26 mouse cellular contexts compared by ENCODE assay signal in the genomic region with DNA sequence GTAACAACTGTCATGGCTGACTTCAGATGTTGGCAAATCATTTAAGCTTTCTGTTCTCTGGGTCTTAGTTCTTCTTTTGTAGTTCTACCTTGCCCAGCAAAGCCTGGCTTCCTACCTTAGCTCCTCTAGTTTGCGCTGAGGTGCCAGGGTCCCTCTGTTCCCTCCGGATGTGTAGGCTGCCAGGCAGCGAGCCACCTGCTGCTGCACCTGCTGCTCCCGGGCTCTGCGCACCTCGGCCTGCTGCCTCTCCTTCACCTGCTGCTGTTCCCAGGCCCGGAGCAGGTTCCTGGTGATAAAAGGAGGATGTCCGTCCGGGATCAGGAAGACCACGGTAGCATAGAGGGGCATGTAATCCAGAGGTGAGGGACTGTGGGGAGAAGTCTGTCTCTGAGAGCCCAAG. TPM values are rescaled to one million over a fixed set of nuclear protein-coding genes. Genes with fewer than 3 reads are reported as not detected.
DNase-seq lines count a peak whose midpoint lies in the region; ATAC-seq and TF ChIP-seq lines count a peak whose summit lies in the region.
"Had no signal": no experiment of that assay in that cellular context is flagged by ENCODE, and none has a peak within 500 bp of the region (broad histone marks: within the 10 kb centered on the region; RNA-seq: fewer than 3 reads in every experiment).

No protein-coding gene starts in this region.

- H3K4me1 ChIP-seq in hindbrain, embryonic 12.5 days = peaks cover 13% of the 10 kb centered on the region
- H3K4me1 ChIP-seq in hindbrain, postnatal 0 days (ENCODE audit: insufficient read depth, low read length) = peaks cover 4% of the 10 kb centered on the region; the same call in 1 of the 2 replicates
- peaks cover 14% of the 10 kb centered on the region for H3K4me1 ChIP-seq in midbrain, embryonic 12.5 days
- H3K4me1 ChIP-seq in midbrain, embryonic 14.5 days (ENCODE audit: control insufficient read depth, insufficient read depth, low read length) = peaks cover 13% of the 10 kb centered on the region

- H3K9ac ChIP-seq in hindbrain, embryonic 12.5 days = 0 out of 2 replicates have a peak overlapping the region, but pooled peaks have one; percentile 18
- H3K9ac ChIP-seq in hindbrain, postnatal 0 days (replicated peaks; ENCODE audit: low read length) = no peak overlapping the region
- 0 out of 2 replicates have a peak overlapping the region, but pooled peaks have one; percentile 15 for H3K9ac ChIP-seq in midbrain, embryonic 12.5 days (replicated peaks)
- H3K9ac ChIP-seq in midbrain, embryonic 14.5 days (replicated peaks; ENCODE audit: low read length) = no peak overlapping the region
- H3K9ac ChIP-seq: forebrain, embryonic 15.5 days; liver, postnatal 0 days; neural tube, embryonic 13.5 days had no signal

- H3K27ac ChIP-seq in hindbrain, embryonic 12.5 days = no peak overlapping the region
- no peak overlapping the region for H3K27ac ChIP-seq in hindbrain, postnatal 0 days
- no peak overlapping the region for H3K27ac ChIP-seq in midbrain, embryonic 12.5 days (replicated peaks)
- no peak overlapping the region for H3K27ac ChIP-seq in midbrain, embryonic 14.5 days (replicated peaks; ENCODE audit: low read depth, low read length)
- H3K27ac ChIP-seq: forebrain, embryonic 15.5 days; kidney, postnatal 0 days; midbrain, embryonic 10.5 days; neural tube, embryonic 13.5 days had no signal

- H3K27me3 ChIP-seq in hindbrain, embryonic 12.5 days = no peaks in the 10 kb centered on the region
- H3K27me3 ChIP-seq in hindbrain, postnatal 0 days (ENCODE audit: insufficient read depth, low read length) = no peaks in the 10 kb centered on the region
- H3K27me3 ChIP-seq in midbrain, embryonic 12.5 days = peaks cover 7% of the 10 kb centered on the region; the same call in 1 of the 2 replicates
- no peaks in the 10 kb centered on the region for H3K27me3 ChIP-seq in midbrain, embryonic 14.5 days (ENCODE audit: control insufficient read depth, insufficient read depth, low read length)
- H3K27me3 ChIP-seq: CH12.LX; forebrain, embryonic 15.5 days; neural tube, embryonic 13.5 days had no signal

- H3K4me3 ChIP-seq in hindbrain, embryonic 12.5 days = no peak overlapping the region
- no peak overlapping the region for H3K4me3 ChIP-seq in hindbrain, postnatal 0 days (ENCODE audit: low read length)
- H3K4me3 ChIP-seq in midbrain, embryonic 12.5 days = no peak overlapping the region
- H3K4me3 ChIP-seq in midbrain, embryonic 14.5 days (replicated peaks; ENCODE audit: low read depth, low read length) = no peak overlapping the region
- H3K4me3 ChIP-seq: forebrain, embryonic 15.5 days; midbrain, embryonic 10.5 days; neural tube, embryonic 13.5 days had no signal

- ATAC-seq in hindbrain, embryonic 12.5 days (ENCODE audit: low FRiP score) = no peak
- ATAC-seq in hindbrain, postnatal 0 days = no peak
- no peak for ATAC-seq in midbrain, embryonic 12.5 days (ENCODE audit: low FRiP score, low read depth)
- no peak for ATAC-seq in midbrain, embryonic 14.5 days (ENCODE audit: low FRiP score, low TSS enrichment)
- ATAC-seq in monocyte, adult 5-6 weeks (replicated peaks; ENCODE audit: insufficient number of reproducible peaks, low FRiP score, low TSS enrichment, poor library complexity, severe bottlenecking) = no peak
- no peak for ATAC-seq in activated CD4-positive, CD25-positive, alpha-beta regulatory T cell, adult 4 months
- ATAC-seq: forebrain, embryonic 15.5 days; liver, postnatal 0 days; lung, postnatal 0 days had no signal

- TF ChIP-seq CTCF in hindbrain, postnatal 0 days (IDR thresholded peaks at IDR 0.05; ENCODE audit: low read depth) = no peak

- no peak for DNase-seq in hindbrain, postnatal 0 days (ENCODE audit: low spot score)
- no peak for DNase-seq in midbrain, embryonic 14.5 days
- DNase-seq in cerebellum, adult 9-11 months = peak; percentile 77
- DNase-seq: adrenal gland, adult 8-10 months; B cell, adult 2 months; heart, postnatal 4 days; kidney, adult 18-20 months; left cerebral cortex, postnatal 4 days; liver, postnatal 0 days; right cerebral cortex, postnatal 4 days; thymus, adult 18-20 months; thymus, postnatal 36 days had no signal

- WGBS in hindbrain, embryonic 12.5 days = 55% methylated on average over 10 of the region's 10 CpGs
- WGBS in hindbrain, postnatal 0 days = 54% methylated on average over 10 of the region's 10 CpGs
- WGBS in midbrain, embryonic 12.5 days = 58% methylated on average over 10 of the region's 10 CpGs
- whole genome bisulfite sequencing in midbrain, embryonic 14.5 days = 62% methylated on average over 10 of the region's 10 CpGs

- H3K9me3 ChIP-seq in hindbrain, embryonic 12.5 days (replicated peaks) = no peaks in the 10 kb centered on the region
- H3K9me3 ChIP-seq in hindbrain, postnatal 0 days (ENCODE audit: low read length) = no peaks in the 10 kb centered on the region
- no peaks in the 10 kb centered on the region for H3K9me3 ChIP-seq in midbrain, embryonic 12.5 days
- no peaks in the 10 kb centered on the region for H3K9me3 ChIP-seq in midbrain, embryonic 14.5 days (ENCODE audit: control insufficient read depth, low read length)
- H3K9me3 ChIP-seq: forebrain, embryonic 15.5 days; G1E; midbrain, embryonic 10.5 days; neural tube, embryonic 13.5 days had no signal

- H3K4me2 ChIP-seq in hindbrain, embryonic 12.5 days (replicated peaks) = no peak overlapping the region
- H3K4me2 ChIP-seq in hindbrain, postnatal 0 days (ENCODE audit: low read depth, low read length) = no peak overlapping the region
- no peak overlapping the region for H3K4me2 ChIP-seq in midbrain, embryonic 12.5 days (replicated peaks)
- H3K4me2 ChIP-seq in midbrain, embryonic 14.5 days (ENCODE audit: low read length) = no peak overlapping the region
- H3K4me2 ChIP-seq: forebrain, embryonic 15.5 days; liver, embryonic 11.5 days; neural tube, embryonic 13.5 days had no signal

- no peaks in the 10 kb centered on the region for H3K36me3 ChIP-seq in hindbrain, embryonic 12.5 days
- no peaks in the 10 kb centered on the region for H3K36me3 ChIP-seq in hindbrain, postnatal 0 days (ENCODE audit: insufficient read depth, low read length)
- no peaks in the 10 kb centered on the region for H3K36me3 ChIP-seq in midbrain, embryonic 12.5 days
- no peaks in the 10 kb centered on the region for H3K36me3 ChIP-seq in midbrain, embryonic 14.5 days (ENCODE audit: control insufficient read depth, insufficient read depth, low read length)
- H3K36me3 ChIP-seq: forebrain, embryonic 15.5 days; midbrain, embryonic 10.5 days; neural tube, embryonic 13.5 days had no signal

RNA-seq across cellular contexts. Expression of a gene that starts 5.7 kb away (rescaled TPM):
- polyA plus RNA-seq in hindbrain, embryonic 12.5 days (2016; fragmentation: Nextera tagmentation; extraction: Ambion mirVana) = 106 and 111 TPM in 2 replicates
- total RNA-seq in hindbrain, postnatal 0 days (2014; rRNA removed) = 23.2 and 30.5 TPM in 2 replicates
- polyA plus RNA-seq in hindbrain, postnatal 0 days (2015; fragmentation: Nextera tagmentation; extraction: Ambion mirVana) = 45.0 and 47.4 TPM in 2 replicates
- polyA plus RNA-seq in midbrain, embryonic 12.5 days (2016; fragmentation: Nextera tagmentation; extraction: Ambion mirVana) = 115 and 118 TPM in 2 replicates
- polyA plus RNA-seq in midbrain, embryonic 14.5 days (2014; fragmentation: Nextera tagmentation; extraction: Ambion mirVana) = 57.1 and 61.1 TPM in 2 replicates
- total RNA-seq in monocyte, adult 5-6 weeks (2017) = 133 to 142 TPM (median 133 TPM) in 3 replicates
- polyA plus RNA-seq in activated CD4-positive, CD25-positive, alpha-beta regulatory T cell, adult 4 months (2017; shearing (Covaris generic)) = 10 to 100 TPM; 16.7 to 34.3 TPM

RNA-seq across cellular contexts. Expression of a gene that starts 8.2 kb away (rescaled TPM):
- polyA plus RNA-seq in hindbrain, embryonic 12.5 days (2016; fragmentation: Nextera tagmentation; extraction: Ambion mirVana) = 0.86 and 0.98 TPM in 2 replicates
- not detected in 2 replicates for total RNA-seq in hindbrain, postnatal 0 days (2014; rRNA removed)
- polyA plus RNA-seq in hindbrain, postnatal 0 days (2015; fragmentation: Nextera tagmentation; extraction: Ambion mirVana) = not detected in 2 replicates
- 0.17 and 0.28 TPM in 2 replicates for polyA plus RNA-seq in midbrain, embryonic 12.5 days (2016; fragmentation: Nextera tagmentation; extraction: Ambion mirVana)
- 0.12 TPM in 1 of 2 replicates, not detected in the other for polyA plus RNA-seq in midbrain, embryonic 14.5 days (2014; fragmentation: Nextera tagmentation; extraction: Ambion mirVana)
- not detected in 3 replicates for total RNA-seq in monocyte, adult 5-6 weeks (2017)
- polyA plus RNA-seq in activated CD4-positive, CD25-positive, alpha-beta regulatory T cell, adult 4 months (2017; shearing (Covaris generic)) = not detected
- total RNA-seq: left cerebral cortex, adult 8-10 months; left cerebral cortex, postnatal 4 days had no signal
- polyA plus RNA-seq: forebrain, embryonic 15.5 days; stomach, embryonic 14.5 days had no signal

RNA-seq across cellular contexts. Expression of a gene that starts 27.2 kb away (rescaled TPM):
- polyA plus RNA-seq in hindbrain, embryonic 12.5 days (2016; fragmentation: Nextera tagmentation; extraction: Ambion mirVana) = 309 and 324 TPM in 2 replicates
- total RNA-seq in hindbrain, postnatal 0 days (2014; rRNA removed) = 78.3 and 95.8 TPM in 2 replicates
- polyA plus RNA-seq in hindbrain, postnatal 0 days (2015; fragmentation: Nextera tagmentation; extraction: Ambion mirVana) = 316 and 319 TPM in 2 replicates
- polyA plus RNA-seq in midbrain, embryonic 12.5 days (2016; fragmentation: Nextera tagmentation; extraction: Ambion mirVana) = 392 and 402 TPM in 2 replicates
- polyA plus RNA-seq in midbrain, embryonic 14.5 days (2014; fragmentation: Nextera tagmentation; extraction: Ambion mirVana) = 330 and 375 TPM in 2 replicates
- total RNA-seq in monocyte, adult 5-6 weeks (2017) = 9.9 to 29.1 TPM (median 22.3 TPM) in 3 replicates
- 100 to 1,000 TPM; 291 to 328 TPM for polyA plus RNA-seq in activated CD4-positive, CD25-positive, alpha-beta regulatory T cell, adult 4 months (2017; shearing (Covaris generic))

RNA-seq across cellular contexts. Expression of a gene that starts 27.6 kb away (rescaled TPM):
- 61.2 and 67.0 TPM in 2 replicates for polyA plus RNA-seq in hindbrain, embryonic 12.5 days (2016; fragmentation: Nextera tagmentation; extraction: Ambion mirVana)
- 21.2 and 25.2 TPM in 2 replicates for total RNA-seq in hindbrain, postnatal 0 days (2014; rRNA removed)
- polyA plus RNA-seq in hindbrain, postnatal 0 days (2015; fragmentation: Nextera tagmentation; extraction: Ambion mirVana) = 46.7 and 49.2 TPM in 2 replicates
- 75.9 and 79.9 TPM in 2 replicates for polyA plus RNA-seq in midbrain, embryonic 12.5 days (2016; fragmentation: Nextera tagmentation; extraction: Ambion mirVana)
- 36.4 and 36.6 TPM in 2 replicates for polyA plus RNA-seq in midbrain, embryonic 14.5 days (2014; fragmentation: Nextera tagmentation; extraction: Ambion mirVana)
- 29.9 to 38.8 TPM (median 33.8 TPM) in 3 replicates for total RNA-seq in monocyte, adult 5-6 weeks (2017)
- polyA plus RNA-seq in activated CD4-positive, CD25-positive, alpha-beta regulatory T cell, adult 4 months (2017; shearing (Covaris generic)) = 10 to 100 TPM; 43.7 to 51.9 TPM

RNA-seq across cellular contexts. Expression of a gene that starts 30.6 kb away (rescaled TPM):
- 276 and 280 TPM in 2 replicates for polyA plus RNA-seq in hindbrain, embryonic 12.5 days (2016; fragmentation: Nextera tagmentation; extraction: Ambion mirVana)
- total RNA-seq in hindbrain, postnatal 0 days (2014; rRNA removed) = 111 and 123 TPM in 2 replicates
- polyA plus RNA-seq in hindbrain, postnatal 0 days (2015; fragmentation: Nextera tagmentation; extraction: Ambion mirVana) = 331 and 338 TPM in 2 replicates
- 257 and 262 TPM in 2 replicates for polyA plus RNA-seq in midbrain, embryonic 12.5 days (2016; fragmentation: Nextera tagmentation; extraction: Ambion mirVana)
- polyA plus RNA-seq in midbrain, embryonic 14.5 days (2014; fragmentation: Nextera tagmentation; extraction: Ambion mirVana) = 225 and 299 TPM in 2 replicates
- 111 to 135 TPM (median 121 TPM) in 3 replicates for total RNA-seq in monocyte, adult 5-6 weeks (2017)
- 10 to 100 TPM; 50.3 to 53.6 TPM for polyA plus RNA-seq in activated CD4-positive, CD25-positive, alpha-beta regulatory T cell, adult 4 months (2017; shearing (Covaris generic))

Comparison
In these comparisons a context has a peak if more than half of its experiments do, and no peak if none do; other contexts are left out.
1. H3K9ac ChIP-seq: peak in hindbrain, embryonic 12.5 days (single experiment) and midbrain, embryonic 12.5 days (single experiment); none in hindbrain, postnatal 0 days (single experiment) and midbrain, embryonic 14.5 days (single experiment).